Mouse (Mus musculus) embryo, embryonic 11 days (tissue): ENCODE results near the gene Uchl5.

Source experiments
- DNase-seq: peaks from one replicate; pipeline ENCODE4 v3.0.0-alpha.2; 2015

Gene Uchl5

GRCm38 (mm10) chr1:143803537-143803936, 26.5 kb downstream of the Uchl5 start:
- peak; percentile 87 for DNase-seq

GRCm38 (mm10) chr1:143809062-143809461, 32.0 kb downstream of the Uchl5 start:
- no peak for DNase-seq

- peak; percentile 84 for DNase-seq
Measured at GRCm38 (mm10) chr1:143813676-143814360, 36.7 kb downstream of the Uchl5 start.

GRCm38 (mm10) chr1:143820096-143820877, 43.2 kb downstream of the Uchl5 start:
- DNase-seq = peak; percentile 39

GRCm38 (mm10) chr1:143822677-143823076, 45.6 kb downstream of the Uchl5 start:
- DNase-seq = no peak

GRCm38 (mm10) chr1:143830713-143831112, 53.6 kb downstream of the Uchl5 start:
- no peak for DNase-seq

GRCm38 (mm10) chr1:143836363-143837182, 59.5 kb downstream of the Uchl5 start:
- no peak for DNase-seq

- no peak for DNase-seq
Measured at GRCm38 (mm10) chr1:143837681-143838080, 60.6 kb downstream of the Uchl5 start.

- DNase-seq = no peak
Measured at GRCm38 (mm10) chr1:143838896-143839410, 61.9 kb downstream of the Uchl5 start.

GRCm38 (mm10) chr1:143852329-143852728, 75.3 kb downstream of the Uchl5 start:
- no peak for DNase-seq

- no peak for DNase-seq
Measured at GRCm38 (mm10) chr1:143852779-143853358, 75.8 kb downstream of the Uchl5 start.

GRCm38 (mm10) chr1:143853691-143854115, 76.6 kb downstream of the Uchl5 start:
- DNase-seq = no peak

- no peak for DNase-seq
Measured at GRCm38 (mm10) chr1:143855706-143856105, 78.6 kb downstream of the Uchl5 start.
